Mouse (Mus musculus) myocyte (in vitro differentiated cells): ENCODE results near the gene Zfp764. TPM values are rescaled to one million over a fixed set of nuclear protein-coding genes. Genes with fewer than 3 reads are reported as not detected.

Experiments
- H3K27me3 ChIP-seq: one replicate; pipeline ENCODE4 v1.6.1; 2011; ENCODE audit not compliant: control insufficient read depth, insufficient read depth, insufficient read length
- H3K36me3 ChIP-seq: one replicate; pipeline ENCODE4 v1.6.1; 2011; ENCODE audit not compliant: control insufficient read depth, insufficient read depth
- H3K4me2 ChIP-seq: one replicate; pipeline ENCODE4 v1.6.1; 2011; ENCODE audit warnings: low read depth, control low read depth
- H3K4me3 ChIP-seq: one replicate; pipeline ENCODE4 v1.5.1; 2011; ENCODE audit warnings: mild to moderate bottlenecking, control low read depth, moderate library complexity
- H3K79me2 ChIP-seq: one replicate; pipeline ENCODE4 v1.6.1; 2011; ENCODE audit not compliant: control insufficient read depth, insufficient read depth
- H3ac ChIP-seq: one replicate; pipeline ENCODE4 v1.6.1; 2011; ENCODE audit not compliant: control insufficient read depth, insufficient read length
- CEBPB ChIP-seq: IDR thresholded peaks from 2 replicates; pipeline ENCODE4 v1.6.1; 2011; ENCODE audit warnings: mild to moderate bottlenecking, moderate library complexity; ENCODE audit not compliant: poor library complexity, insufficient read depth, severe bottlenecking
- E2F4 ChIP-seq: IDR thresholded peaks from one replicate; pipeline ENCODE4 v1.6.1; 2011; ENCODE audit warnings: mild to moderate bottlenecking, control low read depth, moderate library complexity; ENCODE audit not compliant: insufficient read depth
- MAX ChIP-seq: IDR thresholded peaks from one replicate; pipeline ENCODE4 v1.6.1; 2011; ENCODE audit warnings: low read depth, mild to moderate bottlenecking, control low read depth
- MYOD1 ChIP-seq, 3 experiments: IDR thresholded peaks; one replicate each; pipeline ENCODE4 v1.6.1; 2011; ENCODE audit warnings: control low read depth in 2 of 3, low read depth in 2 of 3, mild to moderate bottlenecking in 2 of 3, moderate library complexity in 1 of 3; ENCODE audit not compliant: insufficient read length in 2 of 3, control insufficient read depth in 1 of 3
- MYOG ChIP-seq, 3 experiments: IDR thresholded peaks; one replicate each; pipeline ENCODE4 v1.6.1; 2011; ENCODE audit warnings: control low read depth in 2 of 3, low read depth in 2 of 3, mild to moderate bottlenecking in 2 of 3; ENCODE audit not compliant: insufficient read length in 2 of 3, control insufficient read depth in 1 of 3, insufficient read depth in 1 of 3
- POLR2A ChIP-seq: IDR thresholded peaks from one replicate; pipeline ENCODE4 v1.6.1; 2011; ENCODE audit warnings: low read depth, mild to moderate bottlenecking, control low read depth, moderate library complexity; ENCODE audit not compliant: insufficient read length
- POLR2AphosphoS2 ChIP-seq: IDR thresholded peaks from one replicate; pipeline ENCODE4 v1.6.1; 2011; ENCODE audit warnings: low read depth, control low read depth; ENCODE audit not compliant: insufficient read length
- REST ChIP-seq: IDR thresholded peaks from one replicate; pipeline ENCODE4 v1.6.1; 2011; ENCODE audit warnings: mild to moderate bottlenecking, control low read depth, moderate library complexity; ENCODE audit not compliant: insufficient read depth, insufficient read length
- SRF ChIP-seq: IDR thresholded peaks from one replicate; pipeline ENCODE4 v1.6.1; 2011; ENCODE audit warnings: low read depth; ENCODE audit not compliant: control insufficient read depth, insufficient read length
- TCF12 ChIP-seq: IDR thresholded peaks from one replicate; pipeline ENCODE4 v1.6.1; 2011; ENCODE audit warnings: mild to moderate bottlenecking, control low read depth; ENCODE audit not compliant: poor library complexity, insufficient read depth, severe bottlenecking
- TCF3 ChIP-seq: IDR thresholded peaks from one replicate; pipeline ENCODE4 v1.6.1; 2011; ENCODE audit warnings: low read depth, control low read depth; ENCODE audit not compliant: insufficient read length
- USF1 ChIP-seq: IDR thresholded peaks from one replicate; pipeline ENCODE4 v1.6.1; 2011; ENCODE audit warnings: low read depth, mild to moderate bottlenecking, control low read depth, moderate library complexity
- polyA plus RNA-seq: library from polyadenylated mRNA; unstranded; fragments of >200 nt; fragmentation: generic; extraction: Trizol; gene quantifications from one replicate; pipeline ENCODE4 v1.2.1, GENCODE M21; 2012; ENCODE audit warnings: missing spikeins

The Zfp764 gene
- polyA plus RNA-seq, 1 experiment, result 1.2 TPM

GRCm38 (mm10) chr7:127425911-127426310, 19.3 kb upstream of the Zfp764 start:
- TF ChIP-seq POLR2A, result no peak
- TF ChIP-seq TCF3, result no peak
- TF ChIP-seq CEBPB, result no peak
- no peak for TF ChIP-seq MYOG (IDR thresholded peaks at IDR 0.05; ENCODE audit: control insufficient read depth in 1 of 3, insufficient read depth in 1 of 3, insufficient read length in 2 of 3, low read depth in 2 of 3)
- no peak for TF ChIP-seq E2F4
- no peak for TF ChIP-seq MYOD1 (IDR thresholded peaks at IDR 0.05; ENCODE audit: control insufficient read depth in 1 of 3, insufficient read length in 2 of 3, low read depth in 2 of 3)
- TF ChIP-seq MAX, result no peak
- no peak for TF ChIP-seq POLR2AphosphoS2
- TF ChIP-seq USF1, result no peak
- TF ChIP-seq TCF12, result no peak
- TF ChIP-seq REST, result no peak
- no peak for TF ChIP-seq SRF
- Histone ChIP-seq H3K27me3 (peaks cover 5% of the 10 kb centered on the region), H3K36me3 (no peaks in the 10 kb centered on the region), H3K4me3 (no peak overlapping the region), H3ac (no peak overlapping the region), H3K4me2 (no peak overlapping the region), H3K79me2 (peaks cover 6% of the 10 kb centered on the region)

- Histone ChIP-seq H3ac (no peak overlapping the region), H3K27me3 (peaks cover 5% of the 10 kb centered on the region), H3K4me3 (no peak overlapping the region), H3K79me2 (peaks cover 7% of the 10 kb centered on the region), H3K36me3 (no peaks in the 10 kb centered on the region), H3K4me2 (no peak overlapping the region)
- TF ChIP-seq TCF3 (no peak), POLR2AphosphoS2 (no peak), REST (no peak), TCF12 (no peak), USF1 (no peak), E2F4 (no peak), MYOD1 (IDR thresholded peaks at IDR 0.05; ENCODE audit: control insufficient read depth in 1 of 3, insufficient read length in 2 of 3, low read depth in 2 of 3) (no peak), MYOG (IDR thresholded peaks at IDR 0.05; ENCODE audit: control insufficient read depth in 1 of 3, insufficient read depth in 1 of 3, insufficient read length in 2 of 3, low read depth in 2 of 3) (no peak), POLR2A (no peak), MAX (no peak), CEBPB (no peak), SRF (no peak)
Measured at GRCm38 (mm10) chr7:127425291-127425690, 18.7 kb upstream of the Zfp764 start.

- peak overlapping the region; percentile 67 for H3K4me3 ChIP-seq
- no peak for TF ChIP-seq CEBPB
- TF ChIP-seq TCF3, result no peak
- no peak for TF ChIP-seq E2F4
- no peak for TF ChIP-seq MYOG (IDR thresholded peaks at IDR 0.05; ENCODE audit: control insufficient read depth in 1 of 3, insufficient read depth in 1 of 3, insufficient read length in 2 of 3, low read depth in 2 of 3)
- no peak for TF ChIP-seq MYOD1 (IDR thresholded peaks at IDR 0.05; ENCODE audit: control insufficient read depth in 1 of 3, insufficient read length in 2 of 3, low read depth in 2 of 3)
- peaks cover 7% of the 10 kb centered on the region for H3K79me2 ChIP-seq
- H3ac ChIP-seq, result peak overlapping the region; percentile 18
- no peaks in the 10 kb centered on the region for H3K36me3 ChIP-seq
- H3K27me3 ChIP-seq, result peaks cover 5% of the 10 kb centered on the region
- H3K4me2 ChIP-seq, result peak overlapping the region; percentile 94
Measured at GRCm38 (mm10) chr7:127422247-127422646, 15.6 kb upstream of the Zfp764 start.

GRCm38 (mm10) chr7:127421388-127422191, 15.0 kb upstream of the Zfp764 start, which contains the start of gene Zfp688:
TSS of gene Zfp688 (minus strand) at chr7:127422068.
- Histone ChIP-seq H3K27me3 (peaks cover 5% of the 10 kb centered on the region), H3K4me2 (peak within 1 kb of the TSS; percentile 94), H3ac (peak within 1 kb of the TSS; percentile 18), H3K4me3 (peak within 1 kb of the TSS; percentile 67), H3K36me3 (no peaks in the 10 kb centered on the region), H3K79me2 (peaks cover 7% of the 10 kb centered on the region)
- TF ChIP-seq E2F4, result peak; percentile 52
- peak in 1 of 3 experiments; percentile 45 for TF ChIP-seq MYOD1 (IDR thresholded peaks at IDR 0.05; ENCODE audit: control insufficient read depth in 1 of 3, insufficient read length in 2 of 3, low read depth in 2 of 3)
- TF ChIP-seq CEBPB, result no peak
- TF ChIP-seq MAX, result peak; percentile 38
- TF ChIP-seq POLR2AphosphoS2, result peak; percentile 86
- no peak for TF ChIP-seq SRF
- no peak for TF ChIP-seq REST
- no peak for TF ChIP-seq TCF3
- no peak for TF ChIP-seq TCF12
- peak in 1 of 3 experiments; percentile 59 for TF ChIP-seq MYOG (IDR thresholded peaks at IDR 0.05; ENCODE audit: control insufficient read depth in 1 of 3, insufficient read depth in 1 of 3, insufficient read length in 2 of 3, low read depth in 2 of 3)
- TF ChIP-seq USF1, result no peak
- TF ChIP-seq POLR2A, result peak; percentile 89
